Mouse (Mus musculus) megakaryocyte progenitor cell, adult 5-6 weeks (primary cell): ENCODE measurements around the gene Orm1. TPM values are rescaled to one million over a fixed set of nuclear protein-coding genes. Genes with fewer than 3 reads are reported as not detected.

Source experiments
- total RNA-seq, 2 experiments: library from RNA; stranded (forward) in 1 of 2; stranded (reverse) in 1 of 2; fragments of 157-497, 149-512 nt in 1 of 2; fragments of 200-1000 nt in 1 of 2; gene quantifications; 2 replicates each; pipeline versions ENCODE4 v1.2.3 to v1.2.4; 2015 to 2017

Orm1 gene
- total RNA-seq, 2 experiments from 2014 or later = 1.5 to 6.6 TPM

Other genes with a start within 250 kb of the Orm1 start
- gene Ambp, start 189.8 kb upstream of the Orm1 start, total RNA-seq (2015) = not detected in 2 replicates
- gene Ambp, start 189.8 kb upstream of the Orm1 start, total RNA-seq (2017) = 0.33 TPM in 1 of 2 replicates, not detected in the other
- not detected in 2 replicates for gene Kif12, start 172.4 kb upstream of the Orm1 start, total RNA-seq (2015)
- not detected in 2 replicates for gene Kif12, start 172.4 kb upstream of the Orm1 start, total RNA-seq (2017)
- gene Col27a1, start 130.6 kb upstream of the Orm1 start, total RNA-seq (2015) = 0.07 and 0.15 TPM in 2 replicates
- gene Col27a1, start 130.6 kb upstream of the Orm1 start, total RNA-seq (2017) = 0.10 and 0.29 TPM in 2 replicates
- gene Orm3, start 11.6 kb downstream of the Orm1 start, total RNA-seq (2015) = not detected in 2 replicates
- gene Orm3, start 11.6 kb downstream of the Orm1 start, total RNA-seq (2017) = not detected in 2 replicates
- not detected in 2 replicates for gene Orm2, start 17.9 kb downstream of the Orm1 start, total RNA-seq (2015)
- not detected in 2 replicates for gene Orm2, start 17.9 kb downstream of the Orm1 start, total RNA-seq (2017)
- 20.9 and 26.7 TPM in 2 replicates for gene Akna, start 58.8 kb downstream of the Orm1 start, total RNA-seq (2015)
- gene Akna, start 58.8 kb downstream of the Orm1 start, total RNA-seq (2017) = 11.8 and 13.7 TPM in 2 replicates
- 1.7 and 3.6 TPM in 2 replicates for gene Whrn, start 151.4 kb downstream of the Orm1 start, total RNA-seq (2015)
- 0.37 and 0.41 TPM in 2 replicates for gene Whrn, start 151.4 kb downstream of the Orm1 start, total RNA-seq (2017)
- 102 and 121 TPM in 2 replicates for gene Atp6v1g1, start 200.2 kb downstream of the Orm1 start, total RNA-seq (2015)
- gene Atp6v1g1, start 200.2 kb downstream of the Orm1 start, total RNA-seq (2017) = 80.3 and 82.4 TPM in 2 replicates
- gene Tmem268, start 214.2 kb downstream of the Orm1 start, total RNA-seq (2015) = 4.7 and 4.8 TPM in 2 replicates
- gene Tmem268, start 214.2 kb downstream of the Orm1 start, total RNA-seq (2017) = 10.8 and 23.7 TPM in 2 replicates